Mouse (Mus musculus): ENCODE data around the gene Cln3. TPM values are rescaled to one million over a fixed set of nuclear protein-coding genes. Genes with fewer than 3 reads are reported as not detected.

Cln3 gene
- total RNA-seq (2021): 10 to 100 TPM; 10.7 to 11.0 TPM
- long read RNA-seq, experiment 1, partial matches to known transcripts: 1 of 9 reads
- long read RNA-seq, experiment 1, other reads (novel, unspliced or antisense): 7 of 9 reads
- long read RNA-seq, experiment 2, partial matches to known transcripts: 0 of 11 reads
- long read RNA-seq, experiment 2, other reads (novel, unspliced or antisense): 8 of 11 reads

DNA sequence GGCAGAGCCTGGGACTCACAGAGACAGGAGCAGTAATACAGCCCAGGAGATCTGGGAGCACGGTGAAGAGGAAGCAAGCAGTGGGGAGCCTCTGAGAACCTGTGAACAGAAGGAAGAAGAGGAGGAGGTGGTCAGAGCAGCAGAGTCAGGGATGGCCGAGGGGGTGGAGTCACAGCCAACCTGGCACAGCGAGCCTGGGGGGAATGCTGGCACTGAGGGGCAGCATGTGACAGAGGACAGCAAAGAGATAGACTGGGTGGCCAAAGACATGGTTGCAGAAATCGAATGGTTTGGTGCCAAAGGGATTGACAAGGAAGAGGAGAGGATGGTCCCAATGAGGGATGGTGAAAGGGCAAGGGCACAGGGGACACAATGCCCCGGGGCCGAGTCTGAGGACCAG lies at the start of gene Cln3:
Cln3 (minus strand) TSS at position 101 of the 400 bp plus-strand sequence.
- intact Hi-C loops (cut with DNase I): loop anchor here (2.0 to 5.0 kb wide), 2 partner anchors 51 to 112 kb away; partner anchors contain the start of genes Bola2 and Slx1b
- DNase-seq: no peak

DNA sequence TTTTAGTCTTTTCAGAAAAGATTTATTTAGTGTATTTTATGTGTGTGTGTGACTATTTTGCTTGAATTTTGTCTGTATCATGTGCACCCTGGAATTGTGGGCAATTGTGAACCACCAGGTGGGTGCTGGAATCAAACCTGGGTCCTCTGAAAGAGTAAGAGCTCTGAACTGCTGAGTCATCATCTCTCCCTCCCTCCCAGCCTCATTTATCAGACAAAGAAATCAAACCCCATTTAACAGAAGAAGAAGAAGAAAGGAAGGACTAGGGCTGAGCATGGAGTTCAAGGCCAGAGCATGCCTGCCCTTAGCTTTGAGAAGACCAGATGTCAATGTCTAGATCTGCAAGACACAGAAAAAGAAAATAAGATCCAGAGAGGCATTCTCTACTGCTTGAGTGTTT lies 49.8 kb upstream of the Cln3 start:
- DNase-seq: no peak
- intact Hi-C loops (cut with DNase I): no loop called here

DNA sequence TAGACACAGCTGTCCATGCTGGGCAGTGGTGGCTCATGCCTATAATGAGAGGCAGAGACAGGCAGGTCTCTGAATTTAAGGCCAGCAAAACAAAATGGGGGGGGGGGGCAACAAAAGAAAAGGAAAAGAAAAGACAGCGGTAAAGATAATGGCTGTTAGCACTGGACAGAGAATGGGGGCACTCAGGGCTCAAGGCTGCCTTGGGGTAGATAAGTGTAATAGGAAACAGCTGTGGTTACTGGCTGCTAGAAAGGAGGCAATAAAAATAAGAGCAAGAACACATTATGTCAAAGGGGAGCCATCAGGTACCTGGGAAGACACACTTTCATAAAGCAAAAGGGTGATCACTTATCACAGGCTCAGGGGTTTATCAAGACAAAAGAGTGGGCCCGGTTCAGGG lies 46.9 kb upstream of the Cln3 start:
- intact Hi-C loops (cut with DNase I): no loop called here
- no peak for DNase-seq

DNA sequence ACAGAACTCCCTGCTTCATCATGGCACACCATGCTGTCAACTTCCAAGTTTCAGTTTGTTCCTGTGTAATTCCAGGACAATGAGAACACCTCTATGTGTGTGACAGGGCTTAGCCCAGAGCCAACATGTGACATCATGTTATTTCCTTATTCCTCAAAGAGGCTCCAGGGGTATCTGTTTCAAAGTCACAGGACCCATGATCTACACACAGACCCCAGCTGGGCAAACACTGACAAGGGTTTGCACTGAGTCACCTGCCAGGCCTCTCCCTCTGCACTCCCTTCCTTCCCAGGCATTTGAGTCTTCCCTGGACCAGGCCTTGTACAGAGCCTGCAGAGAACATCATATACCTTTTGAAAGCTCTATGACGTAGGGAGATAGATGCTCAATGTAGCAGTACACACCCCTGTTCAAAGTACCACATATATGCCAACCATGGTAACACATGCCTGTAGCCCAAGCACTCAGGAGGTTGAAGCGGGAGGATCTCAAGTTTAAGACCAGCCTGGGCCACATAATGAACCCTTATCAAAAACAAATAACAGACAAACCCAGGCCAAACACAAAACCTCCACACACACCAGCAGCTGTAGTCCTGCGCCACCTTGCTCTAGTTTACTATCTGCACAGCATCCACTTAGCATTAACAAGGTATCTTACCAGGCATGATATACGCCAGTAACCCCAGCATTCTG lies 45.4 kb upstream of the Cln3 start, which contains the start of gene Nupr1:
Nupr1 (minus strand) TSS at position 38 of the 695 bp plus-strand sequence.
- intact Hi-C loops (cut with DNase I): no loop called here
- DNase-seq: no peak

DNA sequence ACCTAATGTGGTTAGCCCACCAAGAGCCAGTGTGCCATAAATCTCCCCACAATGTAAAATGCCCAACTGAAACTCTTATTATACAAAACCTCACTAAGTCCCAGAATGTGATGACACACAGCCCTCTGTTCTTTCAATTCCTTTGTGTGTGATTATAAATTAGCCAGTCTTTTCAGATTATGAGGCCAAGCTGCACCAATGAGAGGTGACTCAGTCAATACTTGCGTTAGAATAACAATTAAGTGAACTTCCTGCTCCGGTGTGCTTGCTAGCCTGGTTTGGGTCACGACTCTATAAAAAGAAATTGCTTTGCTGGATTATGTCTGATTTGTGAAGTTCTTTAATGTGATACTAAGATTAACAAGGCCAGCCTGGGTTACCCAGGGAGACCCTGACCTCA lies 44.3 kb upstream of the Cln3 start:
- intact Hi-C loops (cut with DNase I): no loop called here
- DNase-seq: no peak

DNA sequence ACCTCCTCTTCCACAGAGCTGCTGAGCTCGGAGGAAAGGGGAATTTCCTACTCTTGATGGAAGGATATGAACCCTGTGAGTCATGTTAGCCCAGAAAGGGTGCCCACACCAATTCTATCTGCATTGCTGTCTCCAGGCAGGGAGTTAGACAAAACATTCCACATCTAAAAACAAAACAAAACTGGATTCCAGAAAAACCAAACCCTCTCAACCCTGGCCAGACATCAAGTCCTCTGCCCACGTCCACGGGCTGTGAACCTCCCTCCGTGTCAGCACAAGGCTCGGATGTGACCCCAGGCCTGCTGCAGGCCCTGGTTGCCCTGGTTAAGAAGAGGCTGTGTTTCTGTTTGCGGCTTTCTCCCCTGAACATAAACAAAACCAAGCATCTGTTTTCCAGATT lies 42.5 kb upstream of the Cln3 start:
- intact Hi-C loops (cut with DNase I): no loop called here

DNA sequence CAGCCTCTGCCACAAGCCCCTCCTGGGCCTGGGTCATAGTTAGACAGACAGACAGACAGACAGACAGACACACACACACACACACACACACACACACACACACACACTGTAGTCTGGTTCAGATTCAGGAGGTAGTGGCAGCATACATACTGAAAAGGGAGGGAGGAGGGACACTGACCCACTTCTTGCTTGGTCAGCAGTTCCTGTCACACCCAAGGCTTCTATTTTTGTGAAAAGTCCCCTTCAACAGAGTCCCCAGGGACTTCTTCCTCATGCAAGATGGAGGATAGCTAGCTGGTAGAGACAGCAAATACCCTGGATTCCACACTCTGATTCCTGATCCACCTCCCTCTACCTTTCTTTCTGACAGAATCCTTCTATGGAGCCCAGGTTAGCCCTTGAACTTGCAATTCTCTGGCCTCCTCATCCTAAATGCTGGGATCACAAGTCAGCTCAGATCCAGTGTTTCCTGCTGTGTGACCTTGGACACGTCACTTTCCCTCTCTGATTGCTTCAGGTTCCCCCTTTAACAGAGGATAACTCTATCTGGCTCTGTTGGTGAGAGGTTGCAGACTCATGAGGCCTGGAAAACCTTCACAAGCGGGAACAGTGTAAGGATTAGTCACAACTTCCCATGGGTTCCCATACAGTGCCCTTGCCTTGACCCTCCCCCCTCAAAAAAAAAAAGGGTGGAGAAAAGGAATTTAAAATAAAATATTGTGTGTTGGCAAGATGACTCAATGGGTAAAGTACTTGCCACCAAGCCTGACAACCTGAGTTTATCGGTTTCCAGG lies 40.4 kb upstream of the Cln3 start:
- intact Hi-C loops (cut with DNase I): no loop called here
- DNase-seq: no peak

More for the DNA sequence above, 42.5 kb upstream of the Cln3 start:
- DNase-seq: no peak

DNA sequence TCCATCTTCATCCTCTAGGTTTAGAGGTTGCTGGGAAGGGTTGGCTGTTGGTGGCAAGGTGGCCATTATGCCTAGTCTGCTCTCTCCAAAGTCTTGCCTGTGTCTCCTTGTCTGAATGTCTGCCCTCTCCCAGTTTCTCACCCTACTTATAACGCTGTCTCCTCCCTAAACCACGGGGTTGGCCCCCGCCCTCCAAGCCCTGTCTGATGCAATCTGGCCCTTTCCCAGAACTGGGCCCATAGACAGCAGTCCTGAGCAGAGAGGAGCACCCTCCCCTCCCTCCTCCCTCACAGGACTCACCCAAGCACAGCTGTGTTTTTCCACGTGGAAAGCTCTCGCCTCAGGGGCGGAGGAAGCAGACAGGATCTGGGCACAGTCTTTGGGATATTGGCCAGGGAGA lies 39.8 kb upstream of the Cln3 start:
- intact Hi-C loops (cut with DNase I): no loop called here
- peak; percentile 69 to 88 for DNase-seq

DNA sequence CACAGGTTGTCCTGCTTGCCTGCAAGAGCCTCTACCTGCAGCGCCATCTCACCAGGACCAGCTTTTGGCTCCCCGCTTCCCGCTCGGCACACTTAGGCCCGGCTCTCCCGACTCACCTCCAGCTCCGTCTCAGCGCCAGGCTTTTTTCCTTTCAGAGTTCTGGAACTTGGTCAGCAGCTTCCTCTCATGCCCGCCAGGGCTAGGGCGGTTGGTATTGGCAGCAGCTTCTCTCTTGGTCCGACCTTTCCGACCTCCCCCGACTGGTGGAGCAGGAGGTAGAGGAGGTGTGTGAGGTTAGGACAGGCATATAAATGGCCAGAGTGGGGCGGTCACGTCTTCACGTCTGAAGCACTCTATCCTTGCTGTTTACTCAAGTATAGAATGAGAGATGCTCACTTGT lies 39.2 kb upstream of the Cln3 start:
- intact Hi-C loops (cut with DNase I): no loop called here
- DNase-seq: no peak

DNA sequence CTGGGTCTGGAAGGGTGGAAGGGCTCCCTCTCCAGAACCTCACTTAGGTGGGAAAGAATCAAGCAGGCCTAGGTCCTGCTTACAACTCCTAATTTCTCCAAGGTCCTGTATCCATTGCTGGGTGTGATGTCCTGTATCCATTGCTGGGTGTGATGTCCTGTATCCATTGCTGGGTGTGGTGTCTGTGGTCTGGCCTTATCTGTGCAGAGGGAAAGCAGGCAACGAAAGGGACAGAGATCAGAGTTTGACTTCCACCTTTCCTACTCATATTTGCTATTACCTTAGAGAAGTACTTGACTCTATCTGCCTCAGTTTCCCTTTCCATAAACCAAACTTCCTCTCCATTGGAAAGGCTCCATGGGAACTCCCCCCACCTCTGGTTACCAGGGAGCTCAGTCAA lies 37.8 kb upstream of the Cln3 start:
- intact Hi-C loops (cut with DNase I): no loop called here
- DNase-seq: no peak

DNA sequence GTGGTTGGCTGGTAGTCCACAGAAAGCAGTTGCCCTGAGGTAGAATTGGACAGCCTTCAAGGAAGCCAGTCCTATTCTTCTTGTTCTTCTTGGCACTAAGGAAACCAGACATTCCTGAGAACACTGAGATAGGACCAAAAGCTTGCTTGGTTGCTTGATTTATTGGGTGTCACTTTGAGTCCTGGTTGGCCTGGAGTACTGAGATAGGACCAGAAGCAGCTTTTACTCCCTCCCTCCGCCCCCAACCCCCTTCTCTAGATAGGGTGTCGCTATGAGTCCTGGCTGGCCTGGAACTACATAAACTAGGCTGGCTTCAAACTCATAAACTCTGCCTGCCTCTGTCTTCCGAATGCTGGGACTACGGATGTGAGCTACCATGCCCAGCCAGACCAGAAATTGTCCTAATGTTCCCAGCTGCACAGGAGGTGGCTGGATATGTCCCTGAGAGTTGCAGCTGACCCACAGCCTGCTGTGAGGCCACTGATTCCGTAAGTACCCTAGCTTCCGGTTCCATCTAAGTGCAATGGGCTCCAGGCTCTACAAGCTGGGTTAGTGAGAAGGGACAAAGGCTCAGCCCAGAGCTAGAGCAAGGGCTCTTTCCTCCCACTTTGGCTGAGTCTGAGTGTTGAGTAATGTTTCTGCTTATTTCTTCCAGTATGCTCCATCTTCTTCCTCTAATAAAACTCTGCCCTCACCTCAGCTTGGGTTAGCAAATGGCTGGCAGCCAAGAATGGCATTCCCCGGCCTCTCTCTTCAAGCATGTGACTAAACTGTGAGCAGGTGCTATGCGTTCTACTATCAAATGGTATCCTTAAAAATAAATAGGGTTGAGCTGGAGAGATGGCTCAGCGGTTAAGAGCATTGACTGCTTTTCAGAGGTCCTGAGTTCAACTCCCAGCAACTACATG lies 36.1 kb upstream of the Cln3 start:
- DNase-seq: no peak
- intact Hi-C loops (cut with DNase I): no loop called here

DNA sequence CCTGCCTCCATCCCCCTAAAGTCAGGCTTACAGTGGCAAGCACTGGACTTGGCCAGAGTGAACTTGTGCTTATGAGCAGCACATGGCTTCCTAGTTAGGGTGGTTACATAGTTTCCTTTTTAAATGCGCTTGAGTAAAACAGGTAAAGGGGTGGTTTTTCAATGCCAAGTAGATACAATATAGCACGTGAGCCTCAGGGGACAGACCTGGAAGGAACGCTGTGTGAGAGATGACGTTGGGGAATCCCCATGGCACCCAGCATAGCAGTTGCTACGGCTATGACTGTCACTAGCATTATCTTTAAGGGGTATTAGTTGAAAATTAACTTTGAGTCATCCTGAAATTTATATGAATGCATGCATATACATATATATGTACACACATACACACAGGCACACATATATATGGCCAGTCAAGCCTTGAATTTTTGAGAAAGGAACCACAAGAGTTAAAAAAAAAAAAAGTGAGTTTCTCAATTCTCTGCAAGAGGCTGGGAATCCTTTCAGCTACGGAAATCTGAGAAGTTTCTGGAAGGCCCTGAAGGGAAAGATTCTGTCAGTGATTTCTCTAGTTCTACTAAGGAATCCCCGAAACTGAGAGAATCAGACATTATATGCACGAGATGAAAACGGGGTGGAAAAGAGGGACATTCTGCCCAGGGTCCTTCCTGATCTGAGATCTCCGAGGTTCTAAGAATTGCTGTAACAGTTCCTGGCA lies 34.1 kb upstream of the Cln3 start:
- no peak for DNase-seq
- intact Hi-C loops (cut with DNase I): no loop called here

DNA sequence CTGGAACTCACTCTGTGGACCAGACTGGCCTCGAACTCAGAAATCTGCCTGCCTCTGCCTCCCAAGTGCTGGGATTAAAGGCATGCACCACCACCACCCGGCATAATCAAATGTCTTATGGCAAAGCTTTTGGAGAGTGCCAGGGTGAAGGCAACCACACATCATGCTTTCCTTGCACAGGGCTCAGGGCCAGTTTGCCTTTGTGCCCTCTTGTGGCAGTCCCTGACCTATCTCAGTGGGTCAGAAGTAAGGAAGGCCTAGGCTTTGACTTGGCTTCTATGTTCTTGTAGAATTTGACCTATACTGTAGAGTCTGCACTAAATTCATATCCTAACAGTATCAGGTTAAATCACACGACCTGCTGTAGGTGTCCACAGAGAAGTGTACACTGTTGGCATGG lies 31.1 kb upstream of the Cln3 start:
- intact Hi-C loops (cut with DNase I): no loop called here
- no peak for DNase-seq

DNA sequence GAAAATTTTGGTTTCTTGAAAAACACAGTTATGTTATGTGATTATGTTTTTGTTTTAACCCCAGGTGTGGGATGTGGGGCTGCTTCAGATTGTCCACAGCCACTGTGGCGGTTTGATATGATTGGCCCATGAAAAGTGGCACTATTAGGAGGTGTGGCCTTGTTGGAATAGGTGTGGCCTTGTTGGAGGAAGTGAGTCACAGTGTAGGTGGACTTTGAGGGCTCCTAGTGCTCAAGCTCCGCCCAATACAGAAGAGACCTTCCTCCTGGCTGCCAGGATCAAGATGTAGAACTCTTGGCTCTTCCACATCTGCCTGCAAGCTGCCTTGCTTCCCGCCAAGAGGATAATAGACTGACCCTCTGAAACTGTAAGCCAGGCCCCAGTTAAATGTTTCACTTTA lies 27.1 kb upstream of the Cln3 start:
- no peak for DNase-seq
- intact Hi-C loops (cut with DNase I): no loop called here

DNA sequence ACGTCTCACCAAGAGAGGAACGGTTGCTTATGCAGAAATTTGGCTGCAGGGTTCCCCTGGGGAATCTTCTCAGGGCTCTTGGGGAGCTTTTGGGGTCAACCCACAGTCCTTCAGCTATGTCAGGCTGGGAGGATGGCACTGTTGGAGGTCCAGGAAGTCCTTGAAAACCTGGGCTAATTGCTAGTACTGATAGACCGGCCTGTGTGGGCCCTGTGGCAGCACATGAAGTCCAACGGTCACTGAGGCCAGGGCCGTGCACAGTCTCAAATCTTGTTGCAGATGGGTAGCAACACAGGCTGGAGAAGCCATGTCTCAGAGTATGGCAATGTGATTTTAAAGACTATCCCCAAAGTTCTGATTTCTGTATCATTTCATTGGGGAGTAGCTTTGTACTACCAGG lies 22.2 kb upstream of the Cln3 start:
- no peak for DNase-seq
- intact Hi-C loops (cut with DNase I): no loop called here

DNA sequence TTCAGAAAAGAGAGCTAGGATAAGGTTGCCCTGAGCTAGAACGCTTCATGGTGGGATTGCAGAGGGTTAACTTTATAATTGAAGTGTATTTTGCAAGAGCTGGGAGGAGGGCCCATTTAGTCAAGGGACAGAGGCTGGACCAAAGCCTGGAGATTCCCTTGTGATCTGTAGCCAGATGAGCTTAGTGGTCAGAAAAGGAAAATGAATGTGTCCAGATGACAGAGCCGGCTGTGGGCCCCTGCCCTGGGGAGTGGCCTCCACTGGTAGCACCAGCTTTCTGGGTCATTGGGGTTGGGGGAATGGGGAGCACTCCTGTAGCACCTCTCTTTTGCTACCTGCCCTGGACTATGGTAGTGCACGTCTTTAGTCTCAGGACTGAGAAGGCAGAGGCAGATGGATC lies 21.4 kb upstream of the Cln3 start:
- intact Hi-C loops (cut with DNase I): no loop called here
- DNase-seq: peak; percentile 55 to 70

DNA sequence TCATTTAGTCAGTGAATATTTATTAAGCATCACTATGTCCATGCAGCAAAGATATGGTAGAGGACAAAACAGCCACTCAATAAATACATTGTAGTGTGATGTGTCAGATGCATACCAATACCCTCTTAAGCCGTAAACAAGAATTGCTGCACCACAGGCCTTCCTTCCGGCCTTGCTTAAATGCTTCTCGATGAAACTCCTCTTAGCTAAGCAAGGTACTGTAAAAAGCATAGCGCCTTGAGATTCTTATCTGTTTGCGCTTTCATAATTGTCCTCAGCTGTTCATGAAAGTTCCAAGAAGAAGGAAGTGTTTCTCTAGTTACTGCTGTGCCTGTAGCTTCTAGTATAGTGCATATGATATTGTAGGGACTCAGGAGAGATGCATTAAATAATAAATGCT lies 21.0 kb upstream of the Cln3 start:
- no peak for DNase-seq
- intact Hi-C loops (cut with DNase I): no loop called here

DNA sequence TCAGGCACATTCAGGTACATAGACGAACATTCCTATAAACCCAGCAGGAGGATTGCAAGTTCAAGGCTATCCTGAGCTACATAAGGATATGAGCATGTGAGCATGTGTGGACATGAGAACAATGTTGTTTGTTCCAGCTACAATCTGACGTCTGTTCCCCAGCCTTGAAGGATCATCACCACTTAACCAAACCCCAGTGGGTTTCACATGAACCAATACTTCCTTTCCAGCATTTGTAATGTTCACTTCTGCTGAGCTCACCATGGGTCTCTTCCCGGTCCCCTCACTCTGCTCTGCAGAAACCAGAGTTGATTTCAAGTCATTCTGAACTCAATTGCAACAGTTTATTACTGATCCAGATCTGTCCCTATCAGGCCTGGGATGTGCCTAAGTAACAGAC lies 17.0 kb upstream of the Cln3 start:
- intact Hi-C loops (cut with DNase I): no loop called here

DNA sequence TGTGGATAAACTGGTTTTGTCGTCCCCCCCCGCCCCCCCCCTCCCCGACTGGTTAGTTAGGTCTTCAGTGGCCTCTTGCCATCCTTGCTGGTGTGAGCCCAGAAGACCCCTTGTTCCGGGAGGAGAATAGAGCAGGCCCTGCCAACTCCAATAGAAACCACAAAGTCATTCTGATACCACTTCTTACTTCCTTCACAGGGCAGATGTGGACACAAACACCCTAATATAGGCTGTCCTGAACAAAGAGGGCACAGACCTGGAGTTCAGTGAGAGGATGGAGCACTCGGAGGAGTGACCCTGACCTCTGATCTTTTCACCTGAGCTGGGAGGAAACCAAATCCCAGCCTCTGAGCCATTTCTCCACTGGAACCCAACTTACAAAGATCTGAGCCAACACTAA lies 16.3 kb upstream of the Cln3 start:
- intact Hi-C loops (cut with DNase I): no loop called here
- DNase-seq: no peak

More for the DNA sequence above, 17.0 kb upstream of the Cln3 start:
- DNase-seq: no peak

DNA sequence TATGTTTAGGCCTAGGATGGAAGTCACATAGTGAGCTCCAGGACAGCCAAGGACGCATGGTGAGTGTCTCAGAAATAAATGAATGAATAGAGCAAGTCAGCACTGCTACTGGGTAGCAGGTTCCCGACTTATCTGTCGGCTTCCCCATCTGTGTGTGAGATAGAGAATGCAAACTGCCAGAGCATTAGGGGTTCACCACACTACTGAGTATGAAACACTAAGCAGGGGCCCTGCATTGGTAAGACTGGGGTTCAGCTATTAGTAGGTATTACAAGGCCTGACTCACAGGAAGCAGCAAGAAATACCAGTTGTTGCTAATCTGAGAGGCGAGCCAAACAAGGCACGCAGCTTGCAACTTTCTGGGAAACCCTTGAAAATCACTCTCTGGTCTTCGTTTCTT lies 13.3 kb upstream of the Cln3 start:
- intact Hi-C loops (cut with DNase I): no loop called here
- DNase-seq: no peak

Measured in gastrocnemius, postnatal 36 days (tissue).